ENCODE assay signal across 12 mouse cellular contexts in the genomic region with DNA sequence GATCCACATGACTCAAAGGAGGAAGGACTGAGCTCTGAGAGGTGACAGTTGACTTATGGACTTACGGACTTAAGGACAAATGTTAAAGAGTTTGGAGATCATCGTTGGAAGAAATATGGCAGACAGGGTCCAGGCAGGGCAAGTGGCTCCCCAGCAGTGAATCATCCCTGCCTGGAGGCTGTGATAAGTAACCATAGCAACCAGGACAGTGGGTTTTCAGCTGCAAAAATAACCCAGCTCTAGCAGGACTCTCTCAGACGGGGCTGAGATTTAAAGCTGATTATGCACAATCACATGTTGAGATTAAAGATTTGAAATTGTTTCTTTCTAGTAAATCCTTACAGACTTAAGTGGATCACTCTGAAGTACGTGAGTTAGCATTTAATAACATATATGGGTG.
"Had no signal": no experiment of that assay in that cellular context is flagged by ENCODE, and none has a peak within 500 bp of the region (broad histone marks: within the 10 kb centered on the region; RNA-seq: fewer than 3 reads in every experiment).

No protein-coding gene starts in this region.

- H3K27ac ChIP-seq: limb, embryonic 13.5 days; liver, embryonic 14.5 days had no signal

- ATAC-seq: inflammation-experienced regulatory T-cells, adult 6 months; intestine, postnatal 0 days; lung, postnatal 0 days had no signal

- DNase-seq: kidney, adult 8-10 months; kidney, postnatal 25 days; lung, adult 18-20 months; lung, postnatal 36 days; right cerebral cortex, postnatal 25 days; thymus, adult 2 months; thymus, postnatal 25 days had no signal

- H3K9ac ChIP-seq: limb, embryonic 13.5 days; liver, embryonic 14.5 days had no signal

- H3K4me3 ChIP-seq: limb, embryonic 13.5 days had no signal

- H3K4me2 ChIP-seq: limb, embryonic 13.5 days had no signal

- H3K9me3 ChIP-seq: limb, embryonic 13.5 days had no signal
